Mouse (Mus musculus) spleen, adult 12 weeks (tissue): ENCODE data around the gene Atp6v1g3.
A peak's percentile ranks its signal among the peaks of the same experiment; 100 is the strongest.

ENCODE experiments used
- DNase-seq: peaks from one replicate; pipeline ENCODE4 v3.0.0; 2022; ENCODE audit warnings: low spot score

Gene Atp6v1g3

GRCm38 (mm10) chr1:138273438-138273837 is at the start of gene Atp6v1g3:
TSS of gene Atp6v1g3 (plus strand) at chr1:138273738.
- DNase-seq: no peak

- no peak for DNase-seq
These were observed 40.5 kb upstream of the Atp6v1g3 start for GRCm38 (mm10) chr1:138233051-138233450.

GRCm38 (mm10) chr1:138237252-138237651 is 36.3 kb upstream of the Atp6v1g3 start:
- DNase-seq: no peak

GRCm38 (mm10) chr1:138243947-138244346 is 29.6 kb upstream of the Atp6v1g3 start:
- no peak for DNase-seq

GRCm38 (mm10) chr1:138244485-138244884 is 29.1 kb upstream of the Atp6v1g3 start:
- DNase-seq: no peak

GRCm38 (mm10) chr1:138245103-138245502 is 28.4 kb upstream of the Atp6v1g3 start:
- no peak for DNase-seq

GRCm38 (mm10) chr1:138245533-138245932 is 28.0 kb upstream of the Atp6v1g3 start:
- no peak for DNase-seq

- no peak for DNase-seq
These were observed 26.9 kb upstream of the Atp6v1g3 start for GRCm38 (mm10) chr1:138246438-138247164.

GRCm38 (mm10) chr1:138247699-138248483 is 25.6 kb upstream of the Atp6v1g3 start:
- no peak for DNase-seq

- DNase-seq: no peak
These were observed 24.8 kb upstream of the Atp6v1g3 start for GRCm38 (mm10) chr1:138248770-138249169.

GRCm38 (mm10) chr1:138250951-138251350 is 22.6 kb upstream of the Atp6v1g3 start:
- DNase-seq: no peak

- no peak for DNase-seq
These were observed 17.3 kb upstream of the Atp6v1g3 start for GRCm38 (mm10) chr1:138256172-138256789.

- no peak for DNase-seq
These were observed 14.8 kb upstream of the Atp6v1g3 start for GRCm38 (mm10) chr1:138258758-138259157.

GRCm38 (mm10) chr1:138261520-138261919 is 12.0 kb upstream of the Atp6v1g3 start:
- DNase-seq: no peak

GRCm38 (mm10) chr1:138262408-138262807 is 11.1 kb upstream of the Atp6v1g3 start:
- no peak for DNase-seq

GRCm38 (mm10) chr1:138267465-138268055 is 6.0 kb upstream of the Atp6v1g3 start:
- DNase-seq: peak; percentile 14

- DNase-seq: no peak
These were observed 1.4 kb downstream of the Atp6v1g3 start for GRCm38 (mm10) chr1:138274930-138275329.

- peak; percentile 11 for DNase-seq
These were observed 2.3 kb downstream of the Atp6v1g3 start for GRCm38 (mm10) chr1:138275859-138276258.

GRCm38 (mm10) chr1:138281139-138281538 is 7.6 kb downstream of the Atp6v1g3 start:
- DNase-seq: no peak

GRCm38 (mm10) chr1:138282413-138283141 is 9.0 kb downstream of the Atp6v1g3 start:
- DNase-seq: no peak

- no peak for DNase-seq
These were observed 14.1 kb downstream of the Atp6v1g3 start for GRCm38 (mm10) chr1:138287665-138288064.

GRCm38 (mm10) chr1:138288721-138289120 is 15.2 kb downstream of the Atp6v1g3 start:
- DNase-seq: no peak
